Mouse (Mus musculus): ENCODE results near the gene Gm9789.

- TF ChIP-seq CTCF (conservative IDR thresholded peaks at IDR 0.05; ENCODE audit: insufficient read depth, insufficient read length, low read depth, low read length) (no peak), POLR2A (IDR thresholded peaks at IDR 0.05; ENCODE audit: low read depth, low read length) (no peak)
Measured at GRCm38 (mm10) chr16:89174435-89174834, 16.7 kb downstream of the Gm9789 start, which contains the start of gene 1110057P08Rik.
